Mouse (Mus musculus): ENCODE results near the gene Tinagl1. TPM values are rescaled to one million over a fixed set of nuclear protein-coding genes. Genes with fewer than 3 reads are reported as not detected.

Gene Tinagl1
- polyA plus RNA-seq, 1 experiment from 2014 or later = 7.4 TPM

GRCm38 (mm10) chr4:130130082-130130481 lies 44.8 kb downstream of the Tinagl1 start:
- peaks cover 30% of the 10 kb centered on the region for H3K36me3 ChIP-seq
- H3K4me1 ChIP-seq = 0 out of 2 replicates have a peak, but pooled peaks cover 5% of the 10 kb centered on the region
- 86% methylated on average over 10 of the region's 10 CpGs for whole genome bisulfite sequencing
- H3K9me3 ChIP-seq (replicated peaks) = no peaks in the 10 kb centered on the region
- H3K27me3 ChIP-seq (ENCODE audit: low read depth, poor library complexity, severe bottlenecking) = no peaks in the 10 kb centered on the region
- H3K27ac ChIP-seq (replicated peaks) = no peak overlapping the region
- DNase-seq (ENCODE audit: low spot score) = no peak
- H3K4me3 ChIP-seq = no peak overlapping the region

- no peak overlapping the region for H3K4me3 ChIP-seq
- WGBS = 85% methylated on average over 5 of the region's 5 CpGs
- H3K27ac ChIP-seq (replicated peaks) = no peak overlapping the region
- H3K36me3 ChIP-seq = peaks cover 42% of the 10 kb centered on the region
- no peak for DNase-seq (ENCODE audit: low spot score)
- no peaks in the 10 kb centered on the region for H3K9me3 ChIP-seq (replicated peaks)
- no peaks in the 10 kb centered on the region for H3K27me3 ChIP-seq (ENCODE audit: low read depth, poor library complexity, severe bottlenecking)
- 0 out of 2 replicates have a peak, but pooled peaks cover 5% of the 10 kb centered on the region for H3K4me1 ChIP-seq
Observed at GRCm38 (mm10) chr4:130128907-130129306, 46.0 kb downstream of the Tinagl1 start.

GRCm38 (mm10) chr4:130125935-130126334 lies 49.0 kb downstream of the Tinagl1 start:
- H3K36me3 ChIP-seq = peaks cover 71% of the 10 kb centered on the region
- H3K27me3 ChIP-seq (ENCODE audit: low read depth, poor library complexity, severe bottlenecking) = no peaks in the 10 kb centered on the region

GRCm38 (mm10) chr4:130125164-130125563 lies 49.8 kb downstream of the Tinagl1 start:
- 94% methylated on average over 6 of the region's 6 CpGs for WGBS
- Histone ChIP-seq H3K27me3 (ENCODE audit: low read depth, poor library complexity, severe bottlenecking) (no peaks in the 10 kb centered on the region), H3K4me1 (no peaks in the 10 kb centered on the region; the same call in 1 of the 2 replicates), H3K9me3 (replicated peaks) (no peaks in the 10 kb centered on the region), H3K27ac (replicated peaks) (no peak overlapping the region), H3K36me3 (peaks cover 72% of the 10 kb centered on the region), H3K4me3 (no peak overlapping the region)
- DNase-seq (ENCODE audit: low spot score) = no peak

More at GRCm38 (mm10) chr4:130125935-130126334, 49.0 kb downstream of the Tinagl1 start:
- DNase-seq (ENCODE audit: low spot score) = no peak
- peaks cover 5% of the 10 kb centered on the region; the same call in 1 of the 2 replicates for H3K4me1 ChIP-seq
- no peaks in the 10 kb centered on the region for H3K9me3 ChIP-seq (replicated peaks)
- no peak overlapping the region; the same call in 1 of the 2 replicates for H3K27ac ChIP-seq (replicated peaks)
- WGBS = 81% methylated on average over 5 of the region's 5 CpGs
- H3K4me3 ChIP-seq = no peak overlapping the region

- 90% methylated on average over 4 of the region's 4 CpGs for WGBS
- Histone ChIP-seq H3K36me3 (peaks cover 72% of the 10 kb centered on the region), H3K27ac (replicated peaks) (no peak overlapping the region), H3K4me1 (no peaks in the 10 kb centered on the region; the same call in 1 of the 2 replicates), H3K27me3 (ENCODE audit: low read depth, poor library complexity, severe bottlenecking) (no peaks in the 10 kb centered on the region), H3K4me3 (no peak overlapping the region), H3K9me3 (replicated peaks) (no peaks in the 10 kb centered on the region)
- DNase-seq (ENCODE audit: low spot score) = no peak
Observed at GRCm38 (mm10) chr4:130124110-130124509, 50.8 kb downstream of the Tinagl1 start.

- no peaks in the 10 kb centered on the region for H3K9me3 ChIP-seq (replicated peaks)
- H3K4me1 ChIP-seq = no peaks in the 10 kb centered on the region; the same call in 1 of the 2 replicates
- no peak overlapping the region for H3K27ac ChIP-seq (replicated peaks)
- no peaks in the 10 kb centered on the region for H3K27me3 ChIP-seq (ENCODE audit: low read depth, poor library complexity, severe bottlenecking)
- no peak for DNase-seq (ENCODE audit: low spot score)
- 96% methylated on average over 5 of the region's 5 CpGs for WGBS
- H3K36me3 ChIP-seq = peaks cover 71% of the 10 kb centered on the region
- no peak overlapping the region for H3K4me3 ChIP-seq
Observed at GRCm38 (mm10) chr4:130123020-130123419, 51.9 kb downstream of the Tinagl1 start.

GRCm38 (mm10) chr4:130121560-130121959 lies 53.4 kb downstream of the Tinagl1 start:
- Histone ChIP-seq H3K27ac (replicated peaks) (no peak overlapping the region), H3K4me3 (no peak overlapping the region), H3K36me3 (peaks cover 57% of the 10 kb centered on the region), H3K4me1 (no peaks in the 10 kb centered on the region; the same call in 1 of the 2 replicates), H3K27me3 (ENCODE audit: low read depth, poor library complexity, severe bottlenecking) (no peaks in the 10 kb centered on the region), H3K9me3 (replicated peaks) (no peaks in the 10 kb centered on the region)
- no peak for DNase-seq (ENCODE audit: low spot score)
- 65% methylated on average over 8 of the region's 8 CpGs for WGBS

GRCm38 (mm10) chr4:130120752-130121151 lies 54.2 kb downstream of the Tinagl1 start:
- peaks cover 49% of the 10 kb centered on the region for H3K36me3 ChIP-seq
- no peaks in the 10 kb centered on the region for H3K27me3 ChIP-seq (ENCODE audit: low read depth, poor library complexity, severe bottlenecking)
- no peaks in the 10 kb centered on the region for H3K9me3 ChIP-seq (replicated peaks)
- H3K4me1 ChIP-seq = no peaks in the 10 kb centered on the region; the same call in 1 of the 2 replicates
- H3K27ac ChIP-seq (replicated peaks) = no peak overlapping the region
- DNase-seq (ENCODE audit: low spot score) = no peak
- H3K4me3 ChIP-seq = no peak overlapping the region
- WGBS = 79% methylated on average over 4 of the region's 4 CpGs

Other genes with a start within 250 kb of the Tinagl1 start
- not detected in 2 replicates for gene Spocd1, start 245.9 kb downstream of the Tinagl1 start, polyA plus RNA-seq (2016; fragmentation: Nextera tagmentation; extraction: Ambion mirVana)
- 1.6 and 2.0 TPM in 2 replicates for gene Adgrb2, start 190.3 kb downstream of the Tinagl1 start, polyA plus RNA-seq (2016; fragmentation: Nextera tagmentation; extraction: Ambion mirVana)
- 3.8 and 5.8 TPM in 2 replicates for gene Col16a1, start 127.3 kb downstream of the Tinagl1 start, polyA plus RNA-seq (2016; fragmentation: Nextera tagmentation; extraction: Ambion mirVana)
- 74.0 and 76.9 TPM in 2 replicates for gene Pef1, start 72.6 kb downstream of the Tinagl1 start, polyA plus RNA-seq (2016; fragmentation: Nextera tagmentation; extraction: Ambion mirVana)
- 0.23 and 0.31 TPM in 2 replicates for gene Hcrtr1, start 35.8 kb downstream of the Tinagl1 start, polyA plus RNA-seq (2016; fragmentation: Nextera tagmentation; extraction: Ambion mirVana)
- gene Gm853, start 47.3 kb upstream of the Tinagl1 start, polyA plus RNA-seq (2016; fragmentation: Nextera tagmentation; extraction: Ambion mirVana) = 0.31 TPM in 1 of 2 replicates, not detected in the other
- gene Serinc2, start 104.1 kb upstream of the Tinagl1 start, polyA plus RNA-seq (2016; fragmentation: Nextera tagmentation; extraction: Ambion mirVana) = 40.1 and 59.3 TPM in 2 replicates
- gene Fabp3, start 133.5 kb upstream of the Tinagl1 start, polyA plus RNA-seq (2016; fragmentation: Nextera tagmentation; extraction: Ambion mirVana) = 7.2 and 11.0 TPM in 2 replicates
- gene Gm10570, start 133.6 kb upstream of the Tinagl1 start, polyA plus RNA-seq (2016; fragmentation: Nextera tagmentation; extraction: Ambion mirVana) = not detected in 2 replicates
- 69.2 and 73.3 TPM in 2 replicates for gene Zcchc17, start 184.8 kb upstream of the Tinagl1 start, polyA plus RNA-seq (2016; fragmentation: Nextera tagmentation; extraction: Ambion mirVana)
- gene Snrnp40, start 185.0 kb upstream of the Tinagl1 start, polyA plus RNA-seq (2016; fragmentation: Nextera tagmentation; extraction: Ambion mirVana) = 226 and 229 TPM in 2 replicates